Mouse (Mus musculus) cerebellum, adult 2 months (tissue): ENCODE measurements around the gene Urm1.

Experiments used
- CTCF ChIP-seq: fragments of 200-500 bp; IDR thresholded peaks from 2 replicates; pipeline ENCODE4 v1.5.1; 2011; ENCODE audit warnings: low read depth, mild to moderate bottlenecking, control low read depth, low read length, moderate library complexity, borderline replicate concordance; ENCODE audit not compliant: insufficient read depth
- POLR2A ChIP-seq: fragments of 200-500 bp; IDR thresholded peaks from 2 replicates; pipeline ENCODE4 v1.6.1; 2011; ENCODE audit warnings: low read length, control low read depth, borderline replicate concordance; ENCODE audit not compliant: insufficient read depth

- TF ChIP-seq CTCF (no peak), POLR2A (no peak)
These were observed 50.0 kb downstream of the Urm1 start for GRCm38 (mm10) chr2:29869646-29870451.
